Mouse (Mus musculus): ENCODE measurements around the gene Zmiz1.

DNA sequence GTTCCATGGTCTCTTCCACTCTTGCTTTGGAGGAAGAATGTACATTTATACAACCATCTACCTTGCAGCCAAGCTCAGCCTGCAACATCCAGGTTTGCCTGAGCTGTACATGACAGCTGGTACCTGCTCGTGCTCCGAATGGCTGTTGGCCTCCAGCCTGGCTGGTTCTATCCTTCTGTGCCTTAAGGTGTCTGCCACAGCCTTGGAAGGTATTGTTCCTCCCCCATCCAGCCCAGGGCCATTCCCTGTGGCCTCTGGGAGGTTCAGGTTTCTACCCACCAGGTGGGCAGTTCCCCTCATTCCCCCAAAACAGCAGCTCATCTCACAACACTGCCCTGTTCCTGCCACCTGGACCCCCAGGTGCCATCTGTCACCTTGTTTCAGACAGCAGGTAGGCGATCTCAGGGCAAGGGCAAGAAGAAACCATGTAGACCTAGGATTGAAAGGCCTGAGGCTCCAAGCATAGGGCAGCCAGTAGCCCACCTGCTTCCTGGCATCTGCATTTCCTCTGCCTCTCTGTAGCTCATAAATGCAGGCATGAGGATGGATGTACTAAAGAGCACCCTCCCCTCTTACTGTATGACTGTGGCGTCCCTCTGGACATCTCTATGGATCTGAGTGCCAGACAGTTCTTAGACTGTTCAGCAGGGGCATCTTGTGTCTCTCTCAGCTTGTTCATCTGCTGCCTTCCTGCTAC lies 160.2 kb downstream of the Zmiz1 start:
- TF ChIP-seq POLR2A (IDR thresholded peaks at IDR 0.05; ENCODE audit: insufficient read length, low read depth) (no peak), REST (IDR thresholded peaks at IDR 0.05; ENCODE audit: insufficient read depth, insufficient read length) (no peak)
